Mouse (Mus musculus) mouse embryonic stem cell (cell line): Measurements from ENCODE around the gene Acat3.

ENCODE experiments used
- in situ Hi-C, 2 experiments: fragments of 300-500 bp; cut with MboI; formaldehyde crosslinking; loops; 1 replicate in 1 of 2; 3 replicates in 1 of 2; pipeline ENCODE4 v1.14.3; 2019 to 2020; ENCODE audit warnings: low sequenced_read_pairs in 2 of 2, low pct_unique_long_range_greater_than_20kb in 1 of 2, mixed read lengths in 1 of 2; ENCODE audit not compliant: unreplicated experiment in 1 of 2

Gene Acat3

DNA sequence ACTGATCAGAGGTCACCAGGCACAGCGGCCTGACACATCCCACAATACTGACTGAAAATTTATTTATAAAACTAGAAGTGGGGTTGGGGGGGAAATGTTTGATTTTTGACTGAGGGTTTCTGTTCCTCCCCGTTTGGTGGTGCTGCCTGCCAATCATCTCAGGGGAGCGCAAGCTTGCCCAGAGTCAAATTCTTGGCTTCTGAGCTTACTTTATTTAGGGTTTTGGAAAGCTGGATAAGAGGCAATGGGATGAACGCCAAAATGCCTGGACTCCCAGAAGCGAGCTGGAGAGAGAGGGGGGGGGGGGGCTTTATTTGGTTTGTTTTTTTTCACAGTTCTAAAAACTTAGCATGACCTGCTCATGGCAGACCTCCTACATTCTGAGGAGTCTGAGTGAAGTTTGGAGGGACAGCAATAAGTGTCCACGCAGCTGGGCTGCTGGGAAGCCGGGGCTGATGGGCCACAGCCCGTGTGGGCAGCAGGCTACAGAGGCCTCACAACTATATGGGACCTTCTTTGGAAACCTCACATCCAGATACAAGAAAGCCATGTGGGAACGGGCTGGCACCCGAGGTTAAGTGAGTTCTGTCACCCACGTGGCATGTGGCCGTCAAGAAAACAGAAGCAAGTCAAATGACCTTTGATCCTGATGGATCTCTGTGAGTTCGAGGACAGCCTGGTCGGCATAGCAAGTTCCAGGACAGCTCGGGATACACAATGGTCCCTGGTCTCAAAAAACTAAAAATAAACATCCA is 53.2 kb downstream of the Acat3 start:
- in situ Hi-C loops = loop anchor here in 1 of 2 experiments (10.0 kb wide), 1 partner anchor 658 kb away; no protein-coding TSS in a partner anchor

DNA sequence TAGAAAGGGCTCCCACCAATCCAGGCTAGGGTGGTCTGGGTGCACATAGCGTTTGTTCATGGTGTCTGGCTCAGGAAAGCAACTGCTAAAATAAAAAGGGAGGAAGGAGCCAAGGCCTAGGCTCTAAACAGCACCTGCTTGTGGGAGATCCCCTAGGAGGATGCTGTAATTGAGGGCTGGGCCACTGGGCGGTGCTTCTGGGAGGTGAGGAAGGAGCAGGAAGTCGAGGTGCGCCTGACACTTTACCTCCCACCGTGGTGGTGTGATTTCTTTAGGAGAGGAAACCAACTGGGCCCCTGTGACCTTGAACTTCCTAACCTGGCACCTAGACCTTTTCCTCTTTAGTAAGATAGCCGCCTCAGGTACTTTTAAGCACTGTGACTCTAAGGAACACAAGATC is 53.8 kb downstream of the Acat3 start:
- in situ Hi-C loops = loop anchor here in 1 of 2 experiments (10.0 kb wide), 1 partner anchor 658 kb away; no protein-coding TSS in a partner anchor

DNA sequence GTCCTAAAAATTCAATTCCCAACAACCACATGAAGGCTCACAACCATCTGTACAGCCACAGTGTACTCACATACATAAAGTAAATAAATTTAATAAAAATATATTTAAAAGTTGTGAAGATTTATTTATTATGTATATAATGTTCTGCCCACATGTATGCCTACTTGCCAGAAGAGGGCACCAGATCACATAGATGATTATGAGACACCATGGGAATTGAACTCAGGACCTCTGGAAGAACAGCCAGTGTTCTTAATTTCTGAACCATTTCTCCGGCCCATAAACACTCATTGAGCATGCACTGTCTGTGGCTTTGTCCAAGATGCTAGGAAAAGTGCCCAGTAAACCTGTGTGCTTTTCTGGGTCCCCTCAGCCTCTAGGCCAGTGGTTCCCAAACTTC is 59.2 kb downstream of the Acat3 start:
- in situ Hi-C loops = loop anchor here in 1 of 2 experiments (10.0 kb wide), 1 partner anchor 664 kb away; no protein-coding TSS in a partner anchor

DNA sequence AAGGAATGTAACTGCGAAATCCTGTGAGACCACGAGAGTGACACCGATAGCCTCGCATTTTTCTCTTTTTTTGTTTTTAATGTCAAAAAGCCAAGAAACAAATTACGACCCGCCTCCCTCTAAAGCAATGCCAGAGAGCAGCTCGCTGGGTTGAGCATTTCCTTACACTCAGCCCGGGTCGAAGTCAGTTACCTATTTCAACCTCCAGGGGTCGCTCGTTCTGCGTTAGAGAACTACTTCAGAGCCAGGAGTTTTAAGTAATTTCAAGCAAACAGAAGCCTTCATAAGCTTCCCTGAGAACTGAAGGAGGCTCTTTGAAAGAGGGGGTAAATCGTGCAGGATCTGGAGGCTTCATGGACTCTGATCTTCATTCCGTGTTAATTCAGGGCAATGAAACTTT is 60.2 kb downstream of the Acat3 start:
- in situ Hi-C loops = loop anchor here in 1 of 2 experiments (10.0 kb wide), 1 partner anchor 665 kb away; no protein-coding TSS in a partner anchor

DNA sequence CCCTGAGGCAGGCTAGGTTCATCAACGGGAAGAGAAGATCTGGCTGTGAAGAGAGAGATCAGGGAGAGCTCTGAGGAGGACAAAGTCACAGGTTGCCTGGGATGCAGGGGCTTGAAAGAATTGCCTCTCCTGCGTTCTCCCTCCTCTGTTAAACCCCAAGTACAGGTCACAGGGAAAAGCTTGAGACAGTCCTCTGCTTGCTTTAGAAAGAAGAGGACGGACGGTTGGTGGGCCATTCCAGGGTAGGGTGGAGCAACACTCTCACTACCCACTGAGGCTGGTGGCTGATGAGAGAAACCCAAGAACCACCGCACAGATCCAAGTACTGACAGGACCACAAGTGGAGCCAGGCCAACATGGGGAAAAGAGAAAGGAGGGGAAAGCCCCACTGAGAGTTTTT is 64.7 kb downstream of the Acat3 start, which contains the start of gene Mrgprh:
Gene Mrgprh, plus strand, starts transcription at position 301 of the 400 bp plus-strand sequence.
- in situ Hi-C loops = no loop called here
